In the genomic region with DNA sequence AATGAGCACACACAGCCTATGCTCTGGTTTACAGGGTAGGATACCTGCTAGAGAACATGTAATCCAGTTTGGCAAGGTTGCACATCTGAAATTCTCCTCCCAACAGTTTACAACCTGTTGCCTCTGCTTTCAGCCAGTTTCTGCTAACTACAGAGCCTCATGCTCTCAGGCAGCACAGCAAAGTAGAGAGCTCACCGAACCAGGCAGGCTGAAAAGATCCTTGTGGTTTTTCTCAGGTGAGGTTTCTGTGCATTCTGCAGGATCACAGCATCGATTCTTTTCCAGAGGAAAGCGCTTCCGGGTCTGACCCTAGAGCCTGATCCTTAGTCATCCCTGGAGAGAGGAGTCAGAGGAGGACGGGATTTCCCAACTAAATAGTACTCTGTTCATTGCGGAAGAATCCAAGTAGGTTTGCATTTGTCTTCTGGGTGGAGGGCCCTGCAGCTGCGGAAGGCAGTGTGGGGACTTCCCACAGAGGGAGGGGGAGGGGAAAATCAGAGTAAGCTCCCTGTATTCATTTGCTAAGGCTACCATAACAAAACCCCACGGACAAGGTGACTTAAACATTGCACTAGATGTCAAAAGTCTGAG, we compare ENCODE assay signal across 15 mouse cellular contexts. TPM values are rescaled to one million over a fixed set of nuclear protein-coding genes. Genes with fewer than 3 reads are reported as not detected.
DNase-seq lines count a peak whose midpoint lies in the region; ATAC-seq and TF ChIP-seq lines count a peak whose summit lies in the region.
"Had no signal": no experiment of that assay in that cellular context is flagged by ENCODE, and none has a peak within 500 bp of the region (broad histone marks: within the 10 kb centered on the region; RNA-seq: fewer than 3 reads in every experiment).

No protein-coding gene starts in this region.

- H3K4me2 ChIP-seq in CH12.LX (ENCODE audit: insufficient read depth, low read depth, poor library complexity, severe bottlenecking), result peak overlapping the region; percentile 72
- H3K4me2 ChIP-seq in intestine, embryonic 14.5 days (ENCODE audit: low read length), result no peak overlapping the region
- H3K4me2 ChIP-seq in stomach, embryonic 16.5 days (ENCODE audit: low read depth, low read length), result no peak overlapping the region
- no peak overlapping the region for H3K4me2 ChIP-seq in lung, postnatal 0 days (replicated peaks; ENCODE audit: low read depth, low read length)
- H3K4me2 ChIP-seq: embryonic facial prominence, embryonic 12.5 days; limb, embryonic 12.5 days; lung, embryonic 14.5 days had no signal

- no peak for TF ChIP-seq RAD21 in CH12.LX (IDR thresholded peaks at IDR 0.05; ENCODE audit: low read depth, low read length)

- peaks cover 3 to 44% of the 10 kb centered on the region in 2 experiments; a peak in 3 of 4 replicates for H3K4me1 ChIP-seq in CH12.LX (ENCODE audit: control insufficient read depth in 1 of 2, insufficient read depth in 2 of 2)
- H3K4me1 ChIP-seq in intestine, embryonic 14.5 days (replicated peaks; ENCODE audit: control insufficient read depth, insufficient read depth, low read length), result no peaks in the 10 kb centered on the region
- H3K4me1 ChIP-seq in stomach, embryonic 16.5 days (ENCODE audit: control insufficient read depth, insufficient read depth, low read length), result 0 out of 2 replicates have a peak, but pooled peaks cover 5% of the 10 kb centered on the region
- no peaks in the 10 kb centered on the region for H3K4me1 ChIP-seq in lung, postnatal 0 days (ENCODE audit: insufficient read depth, low read depth, low read length)
- H3K4me1 ChIP-seq: embryonic facial prominence, embryonic 12.5 days; limb, embryonic 12.5 days had no signal

- H3K36me3 ChIP-seq in CH12.LX (replicated peaks in 1 of 2; ENCODE audit: control insufficient read depth in 1 of 2, insufficient read depth in 1 of 2, low read length in 1 of 2), result no peaks in the 10 kb centered on the region
- H3K36me3 ChIP-seq in intestine, embryonic 14.5 days (ENCODE audit: control insufficient read depth, insufficient read depth, low read length), result no peaks in the 10 kb centered on the region
- no peaks in the 10 kb centered on the region for H3K36me3 ChIP-seq in stomach, embryonic 16.5 days (ENCODE audit: control insufficient read depth, insufficient read depth, low read length)
- no peaks in the 10 kb centered on the region for H3K36me3 ChIP-seq in lung, postnatal 0 days (ENCODE audit: insufficient read depth, low read length)
- H3K36me3 ChIP-seq: embryonic facial prominence, embryonic 12.5 days; limb, embryonic 12.5 days had no signal

- peak; percentile 75 for TF ChIP-seq EP300 in CH12.LX (IDR thresholded peaks at IDR 0.05; ENCODE audit: low read length)
- no peak for TF ChIP-seq EP300 in lung, postnatal 0 days (IDR thresholded peaks at IDR 0.05)

- H3K9ac ChIP-seq in CH12.LX (ENCODE audit: insufficient read depth, low read depth), result 0 out of 2 replicates have a peak overlapping the region, but pooled peaks have one; percentile 17
- H3K9ac ChIP-seq in intestine, embryonic 14.5 days (ENCODE audit: low read length), result no peak overlapping the region
- no peak overlapping the region for H3K9ac ChIP-seq in stomach, embryonic 16.5 days (ENCODE audit: low read length)
- no peak overlapping the region for H3K9ac ChIP-seq in lung, postnatal 0 days (replicated peaks; ENCODE audit: low read depth)
- H3K9ac ChIP-seq: embryonic facial prominence, embryonic 12.5 days; limb, embryonic 12.5 days; lung, embryonic 14.5 days had no signal

- in situ Hi-C loops in CH12.LX (cut with MboI; ENCODE audit: low pct_ligation_motif_present, low pct_unique_long_range_greater_than_20kb, low sequenced_read_pairs), result no loop called here

- TF ChIP-seq POLR2A in CH12.LX (IDR thresholded peaks at IDR 0.05; ENCODE audit: low read depth, low read length), result no peak

- H3K9me3 ChIP-seq in CH12.LX (replicated peaks; ENCODE audit: low read length), result no peaks in the 10 kb centered on the region
- H3K9me3 ChIP-seq in intestine, embryonic 14.5 days (ENCODE audit: control insufficient read depth, low read length), result no peaks in the 10 kb centered on the region
- H3K9me3 ChIP-seq in stomach, embryonic 16.5 days (replicated peaks; ENCODE audit: control insufficient read depth, low read length), result no peaks in the 10 kb centered on the region
- H3K9me3 ChIP-seq in lung, postnatal 0 days (ENCODE audit: low read length), result no peaks in the 10 kb centered on the region
- H3K9me3 ChIP-seq: embryonic facial prominence, embryonic 12.5 days; limb, embryonic 12.5 days had no signal

- dilution Hi-C loops in CH12.LX (cut with MboI; ENCODE audit: extremely low pct_ligation_motif_present, extremely low pct_unique_long_range_greater_than_20kb, low sequenced_read_pairs), result no loop called here

- DNase-seq in cerebellum, adult 8-10 months, result no peak
- DNase-seq in CH12.LX (ENCODE audit: extremely low read depth) (peak; percentile 80), adipocyte (ENCODE audit: low spot score) (no peak)
- peak; percentile 48 for DNase-seq in intestine, embryonic 14.5 days (ENCODE audit: low spot score)
- DNase-seq in retina, postnatal 1 day, result no peak
- DNase-seq in lung, postnatal 0 days (ENCODE audit: low spot score), result no peak
- DNase-seq: cerebellum, adult 18-20 months; gastrocnemius, postnatal 36 days; heart, postnatal 4 days; lung, embryonic 14.5 days had no signal

- ATAC-seq in cerebellum, adult (ENCODE audit: insufficient number of reproducible peaks, low FRiP score, low TSS enrichment), result peak; percentile 3; the same call in 1 of the 2 replicates
- no peak for ATAC-seq in intestine, embryonic 14.5 days (replicated peaks; ENCODE audit: low FRiP score, low TSS enrichment, low read depth)
- peak; percentile 21; the same call in 1 of the 2 replicates for ATAC-seq in stomach, embryonic 16.5 days (ENCODE audit: insufficient read depth, low FRiP score)
- ATAC-seq in lung, postnatal 0 days, result no peak
- ATAC-seq: forebrain, embryonic 14.5 days had no signal

- H3K27me3 ChIP-seq in CH12.LX (replicated peaks), result no peaks in the 10 kb centered on the region
- no peaks in the 10 kb centered on the region for H3K27me3 ChIP-seq in intestine, embryonic 14.5 days (replicated peaks; ENCODE audit: control insufficient read depth, insufficient read depth, low read length)
- H3K27me3 ChIP-seq in stomach, embryonic 16.5 days (ENCODE audit: control insufficient read depth, insufficient read depth, low read length), result no peaks in the 10 kb centered on the region
- H3K27me3 ChIP-seq in lung, postnatal 0 days (replicated peaks; ENCODE audit: insufficient read depth, low read length), result no peaks in the 10 kb centered on the region
- H3K27me3 ChIP-seq: embryonic facial prominence, embryonic 12.5 days; limb, embryonic 12.5 days had no signal

- no peaks in the 10 kb centered on the region for H3K79me2 ChIP-seq in CH12.LX (replicated peaks; ENCODE audit: control insufficient read depth, extremely low read depth, insufficient read depth, poor library complexity, severe bottlenecking)

- WGBS in intestine, embryonic 14.5 days, result 42% methylated on average over 8 of the region's 8 CpGs
- 39% methylated on average over 8 of the region's 8 CpGs for WGBS in stomach, embryonic 16.5 days
- 38% methylated on average over 8 of the region's 8 CpGs for WGBS in lung, postnatal 0 days

- no peak for TF ChIP-seq CTCF in CH12.LX (conservative IDR thresholded peaks at IDR 0.05 in 1 of 2, IDR thresholded peaks at IDR 0.05 in 1 of 2; ENCODE audit: low read depth in 2 of 2, low read length in 2 of 2)
- TF ChIP-seq CTCF in lung, postnatal 0 days (IDR thresholded peaks at IDR 0.05), result no peak

- H3K4me3 ChIP-seq in CH12.LX (replicated peaks in 1 of 3; ENCODE audit: low read depth in 2 of 3, low read length in 2 of 3, poor library complexity in 1 of 3), result peak overlapping the region in 2 of 3 experiments; percentile 29 to 46
- H3K4me3 ChIP-seq in intestine, embryonic 14.5 days (ENCODE audit: low read depth, low read length), result no peak overlapping the region
- H3K4me3 ChIP-seq in stomach, embryonic 16.5 days (replicated peaks; ENCODE audit: low read length), result no peak overlapping the region
- no peak overlapping the region for H3K4me3 ChIP-seq in lung, postnatal 0 days (ENCODE audit: low read depth, low read length)
- H3K4me3 ChIP-seq: embryonic facial prominence, embryonic 12.5 days; limb, embryonic 12.5 days had no signal

- H3K27ac ChIP-seq in CH12.LX (ENCODE audit: insufficient read depth, low read depth), result no peak overlapping the region
- H3K27ac ChIP-seq in intestine, embryonic 14.5 days (ENCODE audit: low read depth), result no peak overlapping the region
- no peak overlapping the region for H3K27ac ChIP-seq in stomach, embryonic 16.5 days (ENCODE audit: low read length)
- no peak overlapping the region for H3K27ac ChIP-seq in lung, postnatal 0 days (ENCODE audit: low read length)
- H3K27ac ChIP-seq: embryonic facial prominence, embryonic 12.5 days; limb, embryonic 12.5 days had no signal

TF ChIP-seq in CH12.LX, 34 proteins besides CTCF, POLR2A, EP300 and RAD21 (continues in another document):
- TF ChIP-seq PAX5 (IDR thresholded peaks at IDR 0.05; ENCODE audit: low read length) (no peak), MAZ (IDR thresholded peaks at IDR 0.05; ENCODE audit: low read depth, low read length) (peak; percentile 75; the same call in 1 of the 2 replicates), ZMIZ1 (IDR thresholded peaks at IDR 0.05; ENCODE audit: low read depth, low read length) (no peak), NELFE (IDR thresholded peaks at IDR 0.05; ENCODE audit: low read depth, low read length) (no peak), JUN (IDR thresholded peaks at IDR 0.05; ENCODE audit: insufficient read depth, low read depth, low read length) (no peak), MXI1 (IDR thresholded peaks at IDR 0.05; ENCODE audit: low read depth, low read length) (no peak), POLR2AphosphoS2 (IDR thresholded peaks at IDR 0.05; ENCODE audit: low read depth, low read length) (no peak), ZC3H11A (IDR thresholded peaks at IDR 0.05; ENCODE audit: low read depth, low read length) (no peak), KAT2A (IDR thresholded peaks at IDR 0.05; ENCODE audit: insufficient replicate concordance, low read length) (0 out of 2 replicates have a peak, but pooled peaks have one; percentile 35), JUND (conservative IDR thresholded peaks at IDR 0.05; ENCODE audit: low read depth, low read length) (no peak), GABPA (IDR thresholded peaks at IDR 0.05; ENCODE audit: insufficient replicate concordance, low read depth, low read length) (no peak), CHD1 (IDR thresholded peaks at IDR 0.05; ENCODE audit: low read depth, low read length) (no peak), NRF1 (IDR thresholded peaks at IDR 0.05; ENCODE audit: low read depth, low read length) (no peak)

RNA-seq across cellular contexts. Expression of gene Atp1b1, which starts 45.1 kb away (rescaled TPM):
- 0.17 TPM in 1 of 2 replicates, not detected in the other for total RNA-seq in CH12.LX (2012; rRNA removed)
- 0.32 and 0.46 TPM in 2 replicates for total RNA-seq in CH12.LX (2014; rRNA removed)
- 0.19 and 0.23 TPM in 2 replicates for polyA plus RNA-seq in CH12.LX (2012; ENCODE audit: insufficient read length, low read depth)
- polyA plus RNA-seq in intestine, embryonic 14.5 days (2014; fragmentation: Nextera tagmentation; extraction: Ambion mirVana), result 89.7 and 101 TPM in 2 replicates
- 129 and 135 TPM in 2 replicates for polyA plus RNA-seq in stomach, embryonic 16.5 days (2015; fragmentation: Nextera tagmentation; extraction: Ambion mirVana)
- 359 and 444 TPM in 2 replicates for polyA plus RNA-seq in lung, postnatal 0 days (2015; fragmentation: Nextera tagmentation; extraction: Ambion mirVana)

Comparison
In these comparisons a context has a peak if more than half of its experiments do, and no peak if none do; other contexts are left out.
1. ATAC-seq: peak in cerebellum, adult (single experiment) and stomach, embryonic 16.5 days (single experiment); none in intestine, embryonic 14.5 days (single experiment) and lung, postnatal 0 days (single experiment).
2. DNase-seq: peak in CH12.LX (single experiment) and intestine, embryonic 14.5 days (single experiment); none in cerebellum, adult 8-10 months (single experiment), retina, postnatal 1 day (single experiment), adipocyte (single experiment) and lung, postnatal 0 days (single experiment).
3. H3K4me3 ChIP-seq: peak in CH12.LX (2 of 3); none in intestine, embryonic 14.5 days (single experiment), stomach, embryonic 16.5 days (single experiment) and lung, postnatal 0 days (single experiment).
4. RNA of gene Atp1b1, which starts 45.1 kb away (polyA plus RNA-seq): 359 to 444 TPM in lung, postnatal 0 days, 129 to 135 TPM in stomach, embryonic 16.5 days and 89.7 to 101 TPM in intestine, embryonic 14.5 days; 0.19 to 0.23 TPM in CH12.LX; every median in the first group is over 10 times any median in the second.